Mouse (Mus musculus): ENCODE results near the gene Ensa.

DNA sequence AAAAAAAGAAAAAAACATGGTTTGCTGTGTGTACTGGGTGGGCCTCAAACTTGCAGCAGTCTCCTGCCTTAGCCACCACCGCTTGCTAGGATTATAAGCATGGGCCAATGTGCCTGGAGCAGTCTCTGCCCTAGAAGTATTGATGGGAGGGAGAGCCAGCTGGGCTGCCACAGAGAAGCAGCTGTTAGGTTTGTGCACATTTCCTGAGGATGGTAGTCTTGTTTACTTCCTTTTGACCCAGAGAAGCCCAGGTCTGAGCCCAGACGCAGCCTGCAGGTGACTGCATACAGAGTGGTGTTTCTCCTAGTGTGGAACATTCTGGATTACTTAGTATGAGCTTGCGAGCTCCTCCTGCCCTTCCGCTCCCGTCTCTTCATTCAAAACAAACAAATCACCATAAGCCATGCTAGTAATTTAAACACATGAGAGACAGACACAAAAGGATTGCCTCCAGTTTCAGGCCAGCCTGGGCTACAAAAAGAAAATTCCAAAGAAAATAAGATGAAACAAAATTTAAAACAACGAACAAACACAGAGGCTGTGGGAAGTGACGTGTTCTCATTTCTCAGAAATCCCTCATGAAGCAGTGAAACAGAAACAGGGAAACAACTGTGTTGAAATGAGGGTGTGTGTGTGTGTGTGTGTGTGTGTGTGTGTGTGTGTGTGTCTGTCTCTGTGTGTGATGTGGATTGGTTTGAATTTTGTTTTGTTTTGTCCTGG, 44.0 kb downstream of the Ensa start:
- TF ChIP-seq POLR2A (IDR thresholded peaks at IDR 0.05; ENCODE audit: control insufficient read depth, low read depth, low read length) (no peak), CTCF (IDR thresholded peaks at IDR 0.05; ENCODE audit: control insufficient read depth, insufficient read depth, insufficient replicate concordance, low read depth, low read length) (no peak)
